Mouse (Mus musculus) granulocyte monocyte progenitor cell, adult 5-6 weeks (primary cell): Measurements from ENCODE around the gene Hand1. TPM values are rescaled to one million over a fixed set of nuclear protein-coding genes. Genes with fewer than 3 reads are reported as not detected.
"Not testable (repeated sequence)": the region's sequence is repeated elsewhere in the genome, so short reads cannot be mapped to it uniquely, and the experiment has no call there.

Experiments used
- ATAC-seq: replicated peaks from 2 replicates; pipeline ENCODE4 v1.8.0; 2016; ENCODE audit warnings: mild to moderate bottlenecking, moderate TSS enrichment, inconsistent platforms; ENCODE audit not compliant: poor library complexity, severe bottlenecking
- total RNA-seq, 2 experiments: library from RNA; stranded (forward) in 1 of 2; stranded (reverse) in 1 of 2; fragments of 200-712, 200-1000 nt in 1 of 2; fragments of >200 nt in 1 of 2; fragmentation: Nextera tagmentation in 1 of 2; gene quantifications; 2 replicates each; pipeline ENCODE4 v1.2.3; 2014 to 2017

Gene Hand1
- total RNA-seq (2014; fragmentation: Nextera tagmentation) (not detected in 2 replicates), total RNA-seq (2017) (not detected in 2 replicates)

GRCm38 (mm10) chr11:57832552-57833201 is at the start of gene Hand1:
Gene Hand1, minus strand, starts transcription at chr11:57832818.
- ATAC-seq: no peak

- ATAC-seq: no peak
Measured at GRCm38 (mm10) chr11:57876157-57876556, 43.5 kb upstream of the Hand1 start.

GRCm38 (mm10) chr11:57873014-57873413 is 40.4 kb upstream of the Hand1 start:
- ATAC-seq: peak; percentile 77

- ATAC-seq: peak; percentile 71; the same call in 1 of the 2 replicates
Measured at GRCm38 (mm10) chr11:57868753-57869460, 36.3 kb upstream of the Hand1 start.

- no peak for ATAC-seq
Measured at GRCm38 (mm10) chr11:57866466-57866865, 33.8 kb upstream of the Hand1 start.

- ATAC-seq: no peak
Measured at GRCm38 (mm10) chr11:57864577-57864976, 32.0 kb upstream of the Hand1 start.

- ATAC-seq: no peak
Measured at GRCm38 (mm10) chr11:57862088-57862487, 29.5 kb upstream of the Hand1 start.

GRCm38 (mm10) chr11:57857709-57858108 is 25.1 kb upstream of the Hand1 start:
- no peak for ATAC-seq

- ATAC-seq: no peak
Measured at GRCm38 (mm10) chr11:57853571-57853970, 21.0 kb upstream of the Hand1 start.

GRCm38 (mm10) chr11:57850931-57851330 is 18.3 kb upstream of the Hand1 start:
- peak; percentile 67 for ATAC-seq

- peak; percentile 45; the same call in 1 of the 2 replicates for ATAC-seq
Measured at GRCm38 (mm10) chr11:57850298-57850697, 17.7 kb upstream of the Hand1 start.

GRCm38 (mm10) chr11:57847396-57847795 is 14.8 kb upstream of the Hand1 start:
- ATAC-seq: no peak

- ATAC-seq: not testable (repeated sequence)
Measured at GRCm38 (mm10) chr11:57846421-57847363, 14.1 kb upstream of the Hand1 start.

- no peak for ATAC-seq
Measured at GRCm38 (mm10) chr11:57841391-57841790, 8.8 kb upstream of the Hand1 start.

GRCm38 (mm10) chr11:57840986-57841385 is 8.4 kb upstream of the Hand1 start:
- ATAC-seq: no peak

GRCm38 (mm10) chr11:57837861-57838680 is 5.5 kb upstream of the Hand1 start:
- ATAC-seq: no peak

- ATAC-seq: no peak
Measured at GRCm38 (mm10) chr11:57836872-57837680, 4.5 kb upstream of the Hand1 start.

- no peak for ATAC-seq
Measured at GRCm38 (mm10) chr11:57836401-57836800, 3.8 kb upstream of the Hand1 start.

- no peak for ATAC-seq
Measured at GRCm38 (mm10) chr11:57835931-57836330, 3.3 kb upstream of the Hand1 start.
